Mouse (Mus musculus): ENCODE results near the gene Rxra. TPM values are rescaled to one million over a fixed set of nuclear protein-coding genes. Genes with fewer than 3 reads are reported as not detected.
A peak's percentile ranks its signal among the peaks of the same experiment; 100 is the strongest.

Gene Rxra
- total and polyA plus RNA-seq, 2 experiments from 2014 or later: 2.1 to 19.3 TPM

GRCm38 (mm10) chr2:27650991-27651390 is 25.2 kb upstream of the Rxra start:
- TF ChIP-seq CTCF (IDR thresholded peaks at IDR 0.05; ENCODE audit: low read depth): no peak

GRCm38 (mm10) chr2:27653496-27654030 is 22.7 kb upstream of the Rxra start:
- no peak overlapping the region for H3K4me2 ChIP-seq (ENCODE audit: low read depth)
- no peaks in the 10 kb centered on the region for H3K9me3 ChIP-seq (ENCODE audit: low read length)
- H3K36me3 ChIP-seq (ENCODE audit: insufficient read depth): no peaks in the 10 kb centered on the region
- H3K4me1 ChIP-seq (ENCODE audit: insufficient read depth): no peaks in the 10 kb centered on the region
- H3K27ac ChIP-seq (ENCODE audit: low read depth, low read length): no peak overlapping the region
- H3K4me3 ChIP-seq (ENCODE audit: low read depth, low read length): no peak overlapping the region
- 75% methylated on average over 5 of the region's 5 CpGs for WGBS
- TF ChIP-seq CTCF (IDR thresholded peaks at IDR 0.05; ENCODE audit: low read depth): no peak
- no peak overlapping the region for H3K9ac ChIP-seq
- no peak for ATAC-seq
- DNase-seq: no peak
- H3K27me3 ChIP-seq (ENCODE audit: insufficient read depth, low read length): no peaks in the 10 kb centered on the region

More at GRCm38 (mm10) chr2:27650991-27651390, 25.2 kb upstream of the Rxra start:
- Histone ChIP-seq H3K4me1 (ENCODE audit: insufficient read depth) (no peaks in the 10 kb centered on the region), H3K27ac (ENCODE audit: low read depth, low read length) (no peak overlapping the region), H3K4me3 (ENCODE audit: low read depth, low read length) (no peak overlapping the region), H3K9me3 (ENCODE audit: low read length) (no peaks in the 10 kb centered on the region), H3K9ac (no peak overlapping the region), H3K4me2 (ENCODE audit: low read depth) (no peak overlapping the region), H3K36me3 (ENCODE audit: insufficient read depth) (no peaks in the 10 kb centered on the region), H3K27me3 (ENCODE audit: insufficient read depth, low read length) (no peaks in the 10 kb centered on the region)
- no peak for ATAC-seq
- DNase-seq: no peak

- Histone ChIP-seq H3K4me1 (ENCODE audit: insufficient read depth) (no peaks in the 10 kb centered on the region), H3K9me3 (ENCODE audit: low read length) (no peaks in the 10 kb centered on the region), H3K9ac (no peak overlapping the region), H3K36me3 (ENCODE audit: insufficient read depth) (no peaks in the 10 kb centered on the region), H3K27me3 (ENCODE audit: insufficient read depth, low read length) (no peaks in the 10 kb centered on the region), H3K4me2 (ENCODE audit: low read depth) (no peak overlapping the region), H3K4me3 (ENCODE audit: low read depth, low read length) (no peak overlapping the region), H3K27ac (ENCODE audit: low read depth, low read length) (no peak overlapping the region)
- DNase-seq (no peak), ATAC-seq (no peak)
- TF ChIP-seq CTCF (IDR thresholded peaks at IDR 0.05; ENCODE audit: low read depth): no peak
- 61% methylated on average over 8 of the region's 8 CpGs for WGBS
Measured at GRCm38 (mm10) chr2:27654321-27655232, 21.7 kb upstream of the Rxra start.

GRCm38 (mm10) chr2:27656576-27656975 is 19.7 kb upstream of the Rxra start:
- Histone ChIP-seq H3K9ac (no peak overlapping the region), H3K9me3 (ENCODE audit: low read length) (no peaks in the 10 kb centered on the region), H3K36me3 (ENCODE audit: insufficient read depth) (no peaks in the 10 kb centered on the region), H3K4me1 (ENCODE audit: insufficient read depth) (no peaks in the 10 kb centered on the region), H3K27ac (ENCODE audit: low read depth, low read length) (no peak overlapping the region), H3K4me3 (ENCODE audit: low read depth, low read length) (no peak overlapping the region), H3K4me2 (ENCODE audit: low read depth) (no peak overlapping the region), H3K27me3 (ENCODE audit: insufficient read depth, low read length) (no peaks in the 10 kb centered on the region)
- DNase-seq: no peak
- no peak for TF ChIP-seq CTCF (IDR thresholded peaks at IDR 0.05; ENCODE audit: low read depth)
- ATAC-seq: no peak

- Histone ChIP-seq H3K27ac (ENCODE audit: low read depth, low read length) (no peak overlapping the region), H3K4me2 (ENCODE audit: low read depth) (no peak overlapping the region), H3K36me3 (ENCODE audit: insufficient read depth) (no peaks in the 10 kb centered on the region), H3K9me3 (ENCODE audit: low read length) (no peaks in the 10 kb centered on the region), H3K9ac (no peak overlapping the region), H3K4me1 (ENCODE audit: insufficient read depth) (no peaks in the 10 kb centered on the region), H3K4me3 (ENCODE audit: low read depth, low read length) (no peak overlapping the region), H3K27me3 (ENCODE audit: insufficient read depth, low read length) (no peaks in the 10 kb centered on the region)
- ATAC-seq (no peak), DNase-seq (no peak)
- 86% methylated on average over 6 of the region's 6 CpGs for WGBS
- no peak for TF ChIP-seq CTCF (IDR thresholded peaks at IDR 0.05; ENCODE audit: low read depth)
Measured at GRCm38 (mm10) chr2:27665284-27665683, 11.0 kb upstream of the Rxra start.

- Histone ChIP-seq H3K4me3 (ENCODE audit: low read depth, low read length) (no peak overlapping the region), H3K4me1 (ENCODE audit: insufficient read depth) (no peaks in the 10 kb centered on the region), H3K27ac (ENCODE audit: low read depth, low read length) (no peak overlapping the region), H3K36me3 (ENCODE audit: insufficient read depth) (no peaks in the 10 kb centered on the region), H3K9me3 (ENCODE audit: low read length) (no peaks in the 10 kb centered on the region), H3K4me2 (ENCODE audit: low read depth) (no peak overlapping the region), H3K27me3 (ENCODE audit: insufficient read depth, low read length) (no peaks in the 10 kb centered on the region), H3K9ac (no peak overlapping the region)
- TF ChIP-seq CTCF (IDR thresholded peaks at IDR 0.05; ENCODE audit: low read depth): no peak
- no peak for ATAC-seq
- peak; percentile 13 for DNase-seq
- WGBS: 27% methylated on average over 4 of the region's 4 CpGs
Measured at GRCm38 (mm10) chr2:27666719-27667118, 9.5 kb upstream of the Rxra start.

GRCm38 (mm10) chr2:27667677-27668076 is 8.6 kb upstream of the Rxra start:
- no peak overlapping the region for H3K4me2 ChIP-seq (ENCODE audit: low read depth)
- no peak overlapping the region for H3K9ac ChIP-seq
- DNase-seq (no peak), ATAC-seq (no peak)
- H3K36me3 ChIP-seq (ENCODE audit: insufficient read depth): no peaks in the 10 kb centered on the region
- no peaks in the 10 kb centered on the region for H3K27me3 ChIP-seq (ENCODE audit: insufficient read depth, low read length)
- no peaks in the 10 kb centered on the region for H3K4me1 ChIP-seq (ENCODE audit: insufficient read depth)
- no peak overlapping the region for H3K4me3 ChIP-seq (ENCODE audit: low read depth, low read length)
- WGBS: 58% methylated on average over 4 of the region's 4 CpGs
- H3K27ac ChIP-seq (ENCODE audit: low read depth, low read length): no peak overlapping the region
- no peak for TF ChIP-seq CTCF (IDR thresholded peaks at IDR 0.05; ENCODE audit: low read depth)
- no peaks in the 10 kb centered on the region for H3K9me3 ChIP-seq (ENCODE audit: low read length)

Data from forebrain, postnatal 0 days (tissue).